Mouse (Mus musculus) lung, adult 18-20 months (tissue): Measurements from ENCODE around the gene Upf3a.
"Not testable (repeated sequence)": the region's sequence is repeated elsewhere in the genome, so short reads cannot be mapped to it uniquely, and the experiment has no call there.

Experiments used
- DNase-seq, 2 experiments: peaks; one replicate each; pipeline ENCODE4 v3.0.0; 2022; ENCODE audit warnings: mixed read lengths in 2 of 2

Upf3a gene

DNA sequence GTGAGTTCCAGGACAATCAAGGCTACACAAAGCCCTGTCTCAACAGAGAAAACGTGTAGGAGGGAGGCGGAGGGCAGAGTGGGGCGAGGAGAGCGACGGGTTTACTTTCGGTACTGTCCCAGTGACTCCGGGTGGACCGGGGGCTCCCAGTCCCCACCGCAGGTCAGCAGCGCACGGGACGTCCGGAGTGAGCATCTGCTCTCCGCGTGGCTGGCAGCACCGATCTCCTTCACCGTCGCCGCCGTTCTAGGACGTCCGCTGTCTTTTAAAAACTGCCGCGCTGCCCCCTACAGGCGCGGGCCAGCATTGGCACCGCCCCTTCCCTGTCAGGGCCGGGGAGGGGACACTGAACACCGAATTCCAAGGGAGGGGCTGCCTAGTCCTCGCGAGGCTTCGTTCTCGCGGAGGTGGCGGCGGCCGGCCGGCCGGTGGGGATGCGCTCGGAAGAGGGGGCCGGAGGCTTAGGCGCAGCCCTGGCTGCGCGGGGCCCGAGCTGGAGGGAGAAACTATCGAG lies at the start of gene Upf3a:
TSS of gene Upf3a (plus strand) at position 366 of the 514 bp plus-strand sequence.
- DNase-seq, result peak; percentile 91 to 94

DNA sequence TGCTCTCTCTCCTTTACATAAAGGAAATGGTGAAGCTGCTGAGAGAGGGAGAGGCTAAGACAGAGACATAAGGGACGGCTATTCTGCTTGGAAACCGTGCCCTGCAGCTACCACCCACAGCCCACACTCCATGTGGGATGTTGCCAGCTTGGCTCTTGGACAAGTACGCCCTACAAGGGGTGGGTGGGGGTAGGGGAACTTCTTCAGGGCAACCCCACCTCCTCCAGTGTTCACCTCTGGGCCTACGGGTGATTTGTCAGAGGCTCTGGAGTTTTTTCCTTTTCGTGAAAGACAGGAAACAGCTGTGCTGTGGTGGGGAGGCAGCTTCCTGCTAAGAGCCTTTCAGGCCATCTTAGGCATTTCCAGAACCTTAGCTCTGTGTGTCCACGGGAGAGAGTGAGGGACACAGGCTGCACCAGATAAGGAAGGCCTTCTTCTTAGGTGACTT lies 45.1 kb upstream of the Upf3a start:
- peak; percentile 19 to 39 for DNase-seq

DNA sequence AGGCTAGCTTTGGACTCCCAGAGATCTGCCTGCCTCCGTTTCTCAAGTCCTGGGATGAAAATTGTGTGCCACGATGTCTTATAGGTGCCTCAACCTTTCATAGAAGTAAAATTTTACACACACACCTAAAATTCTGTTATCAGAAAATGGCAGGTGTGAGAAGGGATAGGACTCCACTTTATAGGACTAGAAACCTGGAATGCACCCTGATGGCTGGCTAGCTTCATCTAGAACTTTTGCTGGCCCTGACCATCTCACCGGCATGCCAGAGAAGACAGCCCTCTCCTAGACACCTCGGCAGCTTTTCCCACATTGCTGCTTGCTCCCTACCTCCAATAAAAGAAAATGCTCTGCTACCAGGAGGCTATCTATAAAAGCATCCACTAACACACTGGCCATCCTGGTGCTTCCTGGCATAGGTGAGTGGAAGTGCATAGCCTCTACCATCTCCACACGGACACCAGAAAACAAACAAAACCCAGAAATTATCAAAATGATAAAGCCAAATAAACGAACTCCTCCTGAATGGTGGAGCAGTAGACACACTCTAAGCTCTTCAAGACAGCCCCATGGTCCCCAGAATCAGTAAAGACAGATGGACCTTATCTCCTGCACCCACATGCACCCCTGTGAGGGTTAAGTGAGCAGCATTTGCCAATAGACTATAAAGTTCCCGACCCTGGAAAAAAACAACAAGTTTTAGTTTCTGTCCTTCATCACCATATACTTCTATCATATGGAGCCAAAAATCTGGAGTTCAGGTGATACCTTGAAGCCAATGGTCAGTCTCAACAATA lies 44.4 kb upstream of the Upf3a start:
- DNase-seq, result no peak

DNA sequence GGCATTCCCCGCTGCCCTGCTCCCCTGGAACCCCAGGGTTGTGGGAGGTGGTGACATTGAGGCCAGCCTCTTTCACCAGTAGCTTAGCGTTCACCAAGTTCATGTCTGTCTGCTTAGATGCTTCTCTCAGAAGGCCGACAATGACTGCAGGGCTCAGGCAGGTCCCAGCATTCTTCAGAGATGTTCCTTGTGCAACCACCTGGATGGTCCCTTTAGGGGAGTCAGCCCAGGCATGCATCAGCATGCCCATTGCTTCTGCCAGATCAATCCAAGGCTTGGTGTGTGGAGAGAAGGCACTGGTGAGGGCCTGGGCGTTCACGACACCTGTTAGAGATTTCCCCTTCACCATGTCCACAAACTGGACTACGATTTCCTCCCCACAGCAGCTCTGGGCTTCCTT lies 39.2 kb upstream of the Upf3a start:
- not testable (repeated sequence) for DNase-seq

DNA sequence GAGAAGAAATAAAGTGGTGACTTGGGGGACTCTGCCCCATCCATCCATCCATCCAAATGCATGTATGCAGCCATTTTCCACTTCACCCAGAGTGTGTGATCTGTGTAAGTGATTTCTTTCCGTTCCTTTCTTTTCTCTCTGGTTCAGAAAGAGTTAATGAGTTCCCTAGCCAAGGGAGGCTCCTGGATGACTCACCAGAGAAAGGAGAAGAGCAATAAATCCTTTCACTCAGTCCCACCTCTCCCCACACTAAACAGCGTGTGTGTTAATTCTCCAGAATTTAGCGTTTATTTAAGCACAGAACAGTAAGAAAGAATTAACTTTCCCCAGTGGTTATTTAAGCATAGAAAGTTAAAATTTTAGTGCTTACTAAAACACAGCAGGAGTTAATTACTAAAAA lies 37.8 kb upstream of the Upf3a start:
- no peak for DNase-seq

DNA sequence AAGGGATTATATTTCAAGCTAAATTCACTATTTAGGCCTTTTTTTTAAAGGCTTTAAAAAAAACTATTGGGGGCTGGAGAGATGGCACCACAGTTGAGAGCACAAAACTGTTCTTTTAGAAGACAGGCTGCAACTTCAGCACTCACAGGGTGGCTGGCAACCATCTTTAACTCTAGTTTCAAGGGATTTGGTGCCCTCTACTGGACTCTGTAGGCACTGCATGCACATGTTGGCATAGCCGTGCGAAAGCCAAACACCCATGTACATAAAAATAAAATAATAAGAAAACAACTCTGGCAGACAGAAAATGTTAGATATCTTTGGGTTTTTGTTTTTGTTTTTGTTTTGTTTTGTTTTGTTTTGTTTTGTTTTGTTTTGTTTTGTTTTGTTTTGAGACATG lies 31.7 kb upstream of the Upf3a start:
- peak; percentile 62 to 65 for DNase-seq

DNA sequence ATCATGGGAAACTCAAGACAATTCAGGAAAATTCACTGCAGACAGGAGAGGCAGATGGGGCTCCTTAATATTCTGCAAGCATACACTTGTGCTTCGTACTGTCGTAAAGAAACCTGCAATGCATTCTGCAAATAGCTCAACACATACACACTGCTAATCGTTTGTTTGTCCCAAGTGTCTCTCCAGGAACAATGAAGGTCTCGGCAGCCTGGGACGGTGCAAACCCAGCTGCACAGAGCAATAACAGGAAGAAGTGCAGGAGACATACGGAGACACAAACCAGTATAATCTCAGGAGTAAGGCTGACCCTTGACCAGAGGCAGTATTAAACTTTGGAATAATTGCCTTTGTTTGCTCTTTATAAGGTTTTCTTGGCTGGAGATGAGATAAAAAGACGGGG lies 28.9 kb upstream of the Upf3a start:
- no peak for DNase-seq

DNA sequence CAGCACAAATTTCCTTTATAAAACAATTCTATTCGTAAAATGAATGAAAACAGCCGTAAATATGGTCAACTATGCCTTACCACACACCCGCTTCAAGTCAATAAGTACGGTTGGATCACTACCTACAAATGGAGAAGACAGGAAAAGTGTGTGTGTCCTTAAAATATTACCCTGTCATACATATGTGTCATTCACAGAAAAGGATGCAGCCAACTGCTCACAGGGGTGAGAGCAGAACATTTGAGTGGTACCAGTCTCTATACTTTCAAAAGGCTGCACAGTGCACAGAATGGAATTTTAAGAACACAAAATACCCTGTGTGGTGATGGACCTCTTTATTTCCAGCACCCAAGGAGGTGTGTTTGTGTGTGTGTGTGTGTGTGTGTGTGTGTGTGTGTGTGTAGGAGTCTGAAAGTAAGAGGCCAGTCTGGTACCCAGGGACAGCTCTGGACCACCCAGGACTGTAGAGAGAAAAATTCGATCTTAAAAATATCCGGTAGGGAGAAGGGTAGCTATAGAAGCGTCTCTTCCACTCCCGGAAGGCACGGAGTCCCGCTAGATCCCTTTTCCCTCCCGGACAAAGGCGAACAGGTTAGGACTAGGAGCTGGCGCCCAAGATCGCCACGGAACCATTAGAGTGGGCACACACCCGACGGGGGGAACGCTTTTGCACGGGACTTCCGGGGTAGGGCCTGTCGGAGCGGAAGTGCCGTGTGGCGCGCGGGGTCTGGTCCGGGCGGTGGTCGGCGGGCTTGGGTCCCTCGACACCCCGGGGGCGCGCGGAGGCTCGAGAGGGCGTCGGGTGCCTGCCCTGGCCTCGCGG lies 28.2 kb upstream of the Upf3a start, which contains the start of gene Cdc16:
TSS of gene Cdc16 (plus strand) at position 695 of the 823 bp plus-strand sequence.
- DNase-seq, result peak; percentile 88

DNA sequence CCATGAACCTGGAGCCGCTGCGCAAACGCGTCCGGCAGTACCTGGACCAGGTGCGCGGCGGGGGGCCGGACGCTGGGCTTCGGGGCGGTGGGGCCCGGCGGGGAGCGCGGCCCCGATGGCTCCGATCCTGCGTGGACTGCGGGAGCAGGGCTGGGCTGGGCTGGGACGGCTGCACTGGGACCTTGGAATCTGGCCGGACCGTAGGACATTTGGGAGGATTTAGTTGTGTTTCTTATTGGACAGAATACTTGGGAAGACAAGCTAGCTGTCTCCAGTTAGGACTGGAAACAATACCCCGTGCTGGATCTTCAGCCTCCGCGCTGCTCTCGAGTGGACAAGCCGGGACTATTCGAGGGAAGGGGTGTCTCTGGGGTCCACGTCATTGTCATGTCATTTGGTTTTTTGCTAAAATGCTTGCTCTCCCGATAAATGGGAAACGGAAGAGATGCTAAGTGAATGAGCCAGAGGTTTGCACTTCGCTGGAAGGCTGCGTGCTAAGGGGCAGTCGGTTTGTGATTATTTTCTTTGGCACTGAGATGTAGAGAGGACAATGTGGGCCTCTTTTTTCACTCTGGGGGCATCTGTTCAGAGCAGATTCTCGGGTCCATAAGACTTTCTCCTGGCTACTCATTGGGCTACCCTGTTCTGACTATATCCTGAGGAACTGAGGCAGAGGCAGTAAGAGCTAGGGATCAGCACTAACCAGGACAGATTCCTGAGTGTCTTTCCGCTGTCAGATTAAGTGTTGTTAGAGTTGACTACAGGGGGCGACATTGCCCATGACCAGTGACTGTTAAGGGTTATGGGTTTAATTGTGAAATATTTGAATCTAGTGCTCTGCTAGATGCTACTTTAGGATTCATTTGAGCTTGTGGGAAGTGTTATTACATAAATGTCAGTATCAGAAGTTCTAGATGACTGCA lies 27.3 kb upstream of the Upf3a start:
- DNase-seq, result peak; percentile 30 to 51

DNA sequence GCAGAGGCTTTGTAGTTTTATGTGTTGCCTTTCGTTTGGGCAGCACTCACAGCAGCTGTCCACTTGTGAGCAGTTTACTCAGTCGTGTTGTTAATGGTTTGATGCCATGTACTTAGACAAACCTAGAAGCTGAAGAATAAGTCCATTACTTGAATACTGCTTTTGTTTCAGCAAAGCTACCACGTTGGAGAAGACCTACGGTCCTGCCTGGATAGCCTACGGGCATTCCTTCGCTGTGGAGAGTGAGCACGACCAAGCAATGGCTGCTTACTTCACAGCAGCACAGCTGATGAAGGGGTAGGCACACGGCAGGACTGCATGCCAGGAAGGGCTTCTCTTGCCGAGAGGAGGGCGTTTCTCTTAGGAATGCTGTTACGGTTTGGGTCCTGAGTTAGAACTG lies 16.2 kb upstream of the Upf3a start:
- DNase-seq, result no peak

DNA sequence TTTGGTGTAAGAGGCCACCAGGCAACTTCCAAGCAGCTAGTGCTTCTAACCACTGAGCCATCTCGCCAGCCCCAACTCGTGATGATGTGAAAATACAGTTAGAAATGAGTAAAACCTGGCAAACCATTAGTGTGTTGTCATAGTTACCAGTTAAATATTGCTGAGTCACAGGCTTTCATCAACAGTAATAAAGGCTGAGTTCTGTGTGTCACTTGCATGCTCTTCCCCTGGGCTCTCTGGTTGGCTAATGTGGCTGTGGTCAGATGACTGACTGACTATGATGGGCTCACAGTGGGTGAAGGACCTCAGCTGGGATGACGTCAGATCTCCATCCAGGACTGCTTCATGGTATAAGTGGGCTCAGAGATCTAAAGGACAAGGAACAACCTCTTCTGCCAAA lies 4.9 kb upstream of the Upf3a start:
- DNase-seq, result no peak

DNA sequence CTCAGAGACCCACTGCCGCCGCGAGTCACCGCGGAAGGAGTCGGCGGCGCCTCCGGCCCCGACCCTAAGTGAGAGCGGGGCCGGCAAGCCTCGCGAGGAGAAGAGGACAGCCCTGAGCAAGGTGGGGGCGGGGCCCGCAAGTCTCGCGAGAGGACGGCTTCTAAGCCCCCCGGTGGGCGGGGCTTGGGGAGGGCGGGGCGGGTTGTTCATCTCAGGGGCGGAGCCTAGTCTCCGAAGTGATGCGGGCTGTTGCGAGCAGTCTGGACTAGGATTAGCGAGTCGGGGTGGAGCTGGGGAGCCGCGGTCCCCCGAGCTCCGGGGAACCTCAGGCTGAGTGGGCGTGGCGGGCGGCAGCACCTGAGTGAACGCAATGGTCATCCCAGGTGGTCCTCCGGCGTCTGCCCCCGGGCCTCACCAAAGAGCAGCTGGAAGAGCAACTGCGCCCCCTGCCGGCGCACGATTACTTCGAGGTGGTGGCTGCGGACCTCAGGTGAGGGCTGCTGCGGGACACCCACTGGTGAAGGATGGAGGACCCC lies 417 bp downstream of the Upf3a start:
- peak; percentile 93 to 94 for DNase-seq

DNA sequence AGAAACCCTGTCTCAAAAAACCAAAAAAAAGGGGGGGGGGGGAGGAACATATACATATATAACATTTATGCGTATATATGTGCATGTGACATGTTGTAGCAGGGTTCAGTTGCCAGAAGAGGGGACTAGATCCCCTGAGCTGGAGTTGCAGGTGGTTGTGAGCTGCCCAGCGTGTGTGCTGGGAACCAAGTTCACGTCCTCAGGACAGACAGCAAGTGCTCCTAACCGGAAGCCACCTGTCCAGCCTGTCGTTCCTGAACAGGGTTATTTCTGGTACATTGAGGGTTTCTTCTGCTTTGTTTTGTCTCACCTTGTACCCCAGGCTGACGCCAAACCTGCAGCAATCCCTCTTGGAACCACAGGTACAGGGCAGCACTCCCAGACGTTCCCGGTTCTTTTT lies 4.2 kb downstream of the Upf3a start:
- DNase-seq, result no peak

DNA sequence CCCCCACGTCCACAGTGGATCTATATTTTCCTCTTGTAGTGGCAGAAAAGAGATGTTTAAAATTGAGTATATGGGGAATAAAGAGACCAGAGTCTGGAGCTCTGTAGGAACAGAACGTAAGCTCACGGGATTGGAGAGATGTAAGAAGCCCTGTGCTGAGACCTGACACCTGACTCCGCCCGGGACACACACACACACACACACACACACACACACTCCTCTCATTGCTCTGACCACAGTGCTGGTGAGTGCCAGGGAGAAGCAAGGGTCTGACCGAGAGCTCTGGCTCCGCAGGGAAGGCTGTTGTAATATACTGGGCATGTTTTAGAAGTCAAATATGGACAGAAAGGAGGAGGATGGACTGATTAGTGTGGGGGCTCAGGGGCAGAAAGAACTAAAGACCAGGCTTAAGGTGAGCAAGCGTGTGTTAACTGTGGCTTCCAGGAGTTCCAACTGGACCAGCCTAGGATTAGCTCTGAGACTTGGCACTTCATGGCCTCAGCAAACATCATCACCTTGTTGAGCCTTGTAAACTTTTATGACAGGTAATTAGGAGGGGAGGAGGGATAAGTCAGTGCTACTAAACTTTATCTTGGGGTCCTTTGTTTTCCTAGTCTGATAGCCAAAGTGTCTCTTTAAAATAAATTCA lies 7.8 kb downstream of the Upf3a start:
- no peak for DNase-seq

DNA sequence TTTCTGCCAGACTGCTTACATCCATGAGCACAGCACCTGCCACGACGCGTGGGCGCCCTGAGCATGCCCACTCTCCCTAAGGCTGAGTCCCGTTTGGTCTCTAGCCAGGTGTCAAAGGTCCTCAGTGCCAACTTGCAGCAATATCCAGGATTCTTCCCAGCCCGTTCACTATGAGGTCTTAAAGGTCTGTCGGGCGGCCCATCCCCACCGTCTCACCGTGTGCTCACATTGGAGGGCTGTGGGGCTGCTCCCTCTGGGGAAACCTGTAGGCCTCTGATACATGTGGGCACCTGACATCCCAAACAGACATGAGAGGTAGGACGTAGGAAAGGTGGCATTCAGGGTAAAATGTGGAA lies 8.3 kb downstream of the Upf3a start:
- no peak for DNase-seq

DNA sequence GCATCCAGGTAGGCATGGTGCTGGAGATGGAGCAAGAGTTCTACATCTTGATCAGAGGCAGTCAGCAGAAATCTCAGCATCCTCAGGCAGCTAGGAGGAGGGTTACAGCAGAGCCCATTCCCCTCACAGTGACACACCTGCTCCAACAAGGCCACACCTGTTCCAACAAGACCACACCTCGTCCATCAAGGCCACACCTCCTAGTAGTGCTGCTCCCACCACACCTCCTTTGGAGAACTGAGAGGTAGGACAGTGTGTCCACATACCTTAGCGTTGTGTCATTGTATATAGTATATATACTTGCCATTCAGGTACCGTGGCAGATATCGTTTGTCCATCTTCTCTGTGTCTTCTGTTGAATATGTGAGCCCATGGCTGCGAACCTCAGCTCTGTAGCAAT lies 12.3 kb downstream of the Upf3a start:
- DNase-seq, result no peak

DNA sequence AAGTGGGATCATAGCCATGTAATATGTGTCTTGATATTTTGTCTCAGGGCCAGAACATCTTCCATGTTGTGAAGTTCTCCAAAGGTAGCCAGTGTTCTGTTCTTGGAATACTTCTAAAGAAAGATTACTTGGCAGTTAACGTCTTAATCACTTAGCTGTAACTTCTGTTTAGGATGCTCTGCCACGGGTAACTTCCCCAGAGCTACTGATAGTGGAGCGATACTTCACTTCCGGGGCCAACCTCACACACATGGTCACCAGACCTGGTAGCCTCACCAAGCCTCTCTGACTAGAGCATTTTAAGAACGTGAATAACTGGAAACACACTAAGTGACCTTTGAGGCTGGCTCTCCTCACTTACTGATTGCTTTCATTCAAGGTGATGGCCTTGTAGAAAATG lies 14.2 kb downstream of the Upf3a start:
- DNase-seq, result no peak

DNA sequence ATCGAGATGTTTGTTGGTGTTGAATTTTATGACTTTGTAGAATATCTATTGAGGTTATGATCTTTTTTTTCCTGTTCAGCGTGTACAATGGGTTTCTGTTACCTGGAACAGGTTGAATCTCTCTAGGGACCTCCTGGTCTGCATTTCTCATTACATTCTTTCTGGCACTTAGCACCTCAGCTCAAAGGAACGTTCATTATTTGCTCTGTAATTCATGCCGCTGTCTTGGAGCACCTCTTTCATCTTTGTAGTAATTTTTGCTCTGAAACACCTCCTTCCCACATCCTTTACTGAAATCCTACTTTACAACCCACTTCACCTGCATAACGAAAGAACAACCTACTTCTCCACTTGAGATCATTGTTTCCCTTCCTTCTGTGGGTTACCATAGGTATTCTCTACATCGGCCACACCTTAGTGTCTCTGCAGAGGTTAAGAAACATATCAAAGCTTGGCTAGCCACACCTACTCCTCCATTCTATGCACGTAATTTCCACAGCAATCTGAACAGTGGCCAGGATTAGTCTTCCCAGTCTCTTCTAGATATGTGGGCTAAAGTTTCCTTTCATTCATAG lies 43.3 kb downstream of the Upf3a start:
- peak in 1 of 2 experiments; percentile 3 for DNase-seq

DNA sequence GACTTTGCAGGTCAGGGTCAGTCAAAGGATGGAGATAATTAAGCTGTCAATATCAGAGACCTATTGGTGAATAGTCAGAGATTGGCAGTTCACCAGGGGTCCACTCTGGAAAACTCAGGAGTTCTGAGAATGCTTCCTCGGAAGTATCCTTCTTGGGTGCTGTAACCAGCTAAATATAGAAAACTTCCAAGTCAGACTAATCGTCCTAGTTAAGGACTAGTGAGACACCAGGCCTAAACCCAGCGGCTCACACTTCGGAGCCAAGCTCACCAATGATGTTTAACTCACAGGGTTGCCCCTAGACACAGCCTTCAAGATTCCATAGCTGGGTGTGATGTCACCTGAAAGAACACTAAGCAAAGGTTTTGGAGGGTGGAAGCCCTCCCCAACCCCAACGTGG lies 52.9 kb downstream of the Upf3a start, which contains the start of gene AF366264:
TSS of gene AF366264 (minus strand) at position 101 of the 400 bp plus-strand sequence.
- DNase-seq, result not testable (repeated sequence)

DNA sequence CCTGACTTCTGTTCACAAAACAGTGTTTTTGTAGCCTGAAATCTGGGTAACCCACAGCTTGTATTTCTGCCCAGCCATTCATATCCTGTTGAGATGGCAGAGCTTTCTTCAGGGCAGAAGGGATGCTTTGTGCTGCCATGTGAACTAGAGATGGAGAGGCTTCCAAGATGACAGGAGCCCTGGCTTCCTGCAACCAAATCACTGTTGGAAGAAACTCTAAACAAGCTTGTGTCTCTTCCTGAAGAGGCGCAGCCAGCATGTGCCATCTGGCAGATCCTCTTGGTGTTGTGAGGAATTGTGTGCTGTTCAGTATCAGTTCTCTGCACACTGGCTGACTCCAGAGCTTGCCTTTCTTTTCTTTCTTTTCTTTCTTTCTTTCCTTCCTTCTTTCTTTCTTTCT lies 57.9 kb downstream of the Upf3a start:
- DNase-seq, result not testable (repeated sequence)
